Mouse (Mus musculus) layer of hippocampus, adult 9-10 months (tissue): ENCODE results near the gene Tmem223.
A peak's percentile ranks its signal among the peaks of the same experiment; 100 is the strongest.

Experiments
- DNase-seq: peaks from one replicate; pipeline ENCODE4 v3.0.0; 2022; ENCODE audit warnings: low spot score

Gene Tmem223

DNA sequence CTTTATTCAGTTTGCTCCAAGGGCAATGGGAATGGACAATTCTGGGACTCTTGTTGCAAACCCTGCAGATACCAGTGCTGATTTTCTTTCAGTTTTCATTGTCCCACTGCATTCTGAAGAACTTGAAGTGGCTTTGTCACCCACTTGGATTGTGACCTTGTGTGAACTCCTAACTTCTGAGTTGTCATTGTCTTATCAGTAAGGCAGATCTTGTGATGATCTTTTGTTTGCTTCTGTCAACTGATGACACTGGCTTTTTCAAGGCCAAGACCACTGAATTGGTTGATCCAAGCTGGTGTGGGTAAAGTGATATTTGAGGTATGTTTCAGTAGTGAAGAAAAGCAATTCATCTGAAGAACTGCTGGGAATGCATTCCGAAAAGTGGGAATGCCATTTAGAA lies 25.4 kb upstream of the Tmem223 start:
- no peak for DNase-seq

DNA sequence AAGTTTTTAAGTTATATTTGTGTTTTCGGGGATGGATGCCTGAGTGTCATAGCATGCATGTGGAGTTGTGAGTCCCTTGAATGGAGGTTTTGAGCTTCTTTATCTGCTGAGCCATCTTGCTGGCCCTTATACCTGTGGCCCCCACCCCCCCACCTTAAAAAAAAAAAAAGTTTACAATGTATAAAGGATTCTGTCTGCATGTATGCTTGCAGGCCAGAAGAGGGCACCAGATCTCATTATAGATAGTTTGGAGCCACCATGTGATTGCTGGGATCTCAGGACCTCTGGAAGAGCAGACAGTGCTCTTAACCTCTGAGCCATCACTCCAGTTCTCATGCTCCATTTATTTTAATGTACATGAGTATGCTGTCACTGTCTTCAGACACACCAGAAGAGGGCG lies 23.4 kb upstream of the Tmem223 start:
- no peak for DNase-seq

DNA sequence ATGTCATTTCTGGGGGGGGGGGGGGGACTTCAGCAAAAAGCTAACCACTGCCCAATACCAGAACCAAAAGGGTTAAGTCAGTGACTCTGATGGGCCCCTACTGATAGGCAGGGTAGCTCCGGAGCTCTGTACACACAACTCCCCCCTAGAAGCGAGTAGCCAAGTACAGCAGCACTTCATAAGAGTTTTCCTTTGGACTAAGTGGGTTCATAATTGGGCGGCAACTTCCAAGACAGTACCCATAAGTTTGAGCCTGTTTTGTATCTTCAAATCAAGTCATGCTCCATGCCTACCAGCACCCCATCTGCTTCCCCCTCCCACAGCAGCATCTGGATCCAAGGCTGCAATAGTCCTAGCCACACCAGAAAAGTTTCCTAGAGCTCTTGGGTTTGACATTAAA lies 15.1 kb upstream of the Tmem223 start:
- DNase-seq = no peak

DNA sequence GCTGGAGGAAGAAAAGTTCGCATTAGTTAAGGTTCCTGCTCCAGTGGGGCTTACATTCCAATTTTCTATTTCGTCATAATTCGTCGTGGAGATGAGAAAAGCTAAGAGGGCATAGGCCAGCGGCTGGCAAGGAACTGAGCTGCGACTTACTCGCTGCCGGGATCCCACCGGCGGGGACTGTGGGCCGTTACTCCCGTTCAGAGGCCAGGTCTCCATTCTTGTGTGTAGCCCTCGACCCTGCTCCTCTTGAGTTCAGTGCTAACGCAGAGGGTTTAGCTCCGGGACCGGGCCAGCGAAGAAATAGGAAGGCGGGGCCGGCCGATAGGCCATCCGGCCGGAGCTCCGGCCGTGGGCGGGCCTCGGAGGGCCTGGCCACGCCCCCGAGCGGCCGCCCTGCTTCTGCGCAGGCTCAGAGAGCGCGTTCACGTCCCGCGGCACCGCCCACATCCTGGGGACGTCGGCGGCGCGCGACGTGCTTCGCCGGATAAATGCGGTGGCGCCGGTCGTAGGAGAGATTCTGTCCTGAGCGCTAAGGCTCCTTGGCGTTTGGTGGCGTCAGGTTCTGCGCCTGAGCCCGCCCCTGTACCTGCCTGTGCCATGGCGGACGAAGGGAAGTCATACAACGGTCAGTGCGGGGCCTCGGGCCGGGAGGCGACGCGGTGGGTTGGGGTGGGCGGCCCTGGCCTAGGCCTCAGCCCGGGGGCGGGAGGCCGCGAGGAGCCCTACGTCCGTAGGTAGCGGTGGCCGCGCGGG lies 14.0 kb upstream of the Tmem223 start, which contains the start of gene Nxf1:
Nxf1 (plus strand) TSS at position 439 of the 753 bp plus-strand sequence.
- peak; percentile 65 for DNase-seq

DNA sequence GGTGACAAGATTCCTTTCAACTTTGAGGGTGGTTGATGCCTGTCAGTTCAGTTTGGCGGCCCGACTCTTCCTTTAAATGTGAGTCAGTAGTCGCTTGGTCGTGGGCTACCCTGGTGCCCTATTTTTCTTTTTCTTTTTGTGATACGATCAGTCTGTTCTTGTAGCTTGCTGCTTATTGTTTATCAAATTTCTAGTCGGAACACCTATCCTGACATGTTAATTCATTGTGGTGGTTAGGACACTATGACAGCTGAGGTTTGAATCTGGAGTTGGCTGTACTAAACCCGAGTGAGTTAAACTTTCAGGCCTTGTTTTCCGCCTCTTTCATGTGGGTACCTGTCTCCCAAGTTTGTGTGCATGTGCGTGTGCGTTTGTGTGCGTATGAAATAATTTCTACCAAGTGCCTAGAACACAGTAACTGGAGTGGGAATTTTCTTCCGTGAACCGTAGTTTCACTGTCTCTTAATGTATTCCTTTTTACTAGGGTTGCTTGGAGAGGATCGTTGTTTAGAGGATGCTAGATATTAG lies 13.3 kb upstream of the Tmem223 start:
- DNase-seq = no peak

DNA sequence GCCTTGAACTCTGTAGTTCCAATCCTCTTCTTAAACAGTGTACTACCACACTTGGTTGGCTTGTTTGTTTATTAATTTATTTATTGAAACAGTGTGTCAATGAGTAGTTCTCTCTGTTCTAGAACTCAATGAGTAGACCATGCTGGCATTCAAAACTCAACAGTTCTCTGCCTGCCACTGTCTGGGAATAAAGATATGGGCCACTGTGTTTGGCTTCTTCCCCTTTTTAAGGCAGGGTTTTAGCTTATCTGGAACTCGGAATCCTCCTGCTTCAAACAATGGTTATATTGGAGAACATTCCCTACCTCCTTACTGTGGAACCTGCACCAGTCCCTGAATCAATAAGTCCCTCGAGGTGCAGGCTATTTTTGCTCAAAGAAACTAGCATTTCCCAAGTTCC lies 11.9 kb upstream of the Tmem223 start:
- DNase-seq = no peak

DNA sequence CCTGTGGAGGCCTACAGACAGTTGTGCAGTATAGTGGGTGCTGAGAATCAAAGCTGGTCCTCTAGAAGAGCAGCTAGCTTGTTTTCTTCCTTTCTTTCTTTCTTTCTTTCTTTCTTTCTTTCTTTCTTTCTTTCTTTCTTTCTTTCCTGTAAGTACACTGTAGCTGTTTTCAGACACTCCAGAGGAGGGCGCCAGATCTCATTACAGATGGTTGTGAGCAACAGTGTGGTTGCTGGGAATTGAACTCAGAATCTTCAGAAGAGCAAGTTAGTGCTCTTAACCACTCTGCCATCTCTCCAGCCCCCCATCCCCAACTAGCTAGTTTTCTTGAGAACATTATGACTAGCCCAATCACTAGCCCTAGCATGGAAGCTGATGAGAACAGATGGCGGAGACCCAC lies 10.0 kb upstream of the Tmem223 start:
- no peak for DNase-seq

DNA sequence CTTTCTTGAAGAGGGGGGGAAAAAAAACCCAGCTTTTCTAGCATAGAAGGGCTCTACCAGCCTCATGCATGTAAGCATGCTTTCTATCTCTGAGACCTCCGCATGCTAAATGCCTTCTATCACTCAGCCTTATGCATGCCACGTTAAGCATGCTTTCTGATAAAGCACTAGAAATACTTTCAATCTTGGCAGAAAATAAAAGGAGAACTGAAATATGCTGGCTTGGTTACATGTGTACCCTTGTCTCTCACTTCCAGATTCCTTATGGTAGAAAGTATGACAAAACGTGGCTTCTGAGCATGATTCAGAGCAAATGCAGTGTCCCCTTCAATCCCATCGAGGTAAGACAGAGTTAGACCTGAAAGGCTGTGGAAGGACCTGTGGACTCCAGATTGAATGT lies 7.5 kb upstream of the Tmem223 start:
- no peak for DNase-seq

DNA sequence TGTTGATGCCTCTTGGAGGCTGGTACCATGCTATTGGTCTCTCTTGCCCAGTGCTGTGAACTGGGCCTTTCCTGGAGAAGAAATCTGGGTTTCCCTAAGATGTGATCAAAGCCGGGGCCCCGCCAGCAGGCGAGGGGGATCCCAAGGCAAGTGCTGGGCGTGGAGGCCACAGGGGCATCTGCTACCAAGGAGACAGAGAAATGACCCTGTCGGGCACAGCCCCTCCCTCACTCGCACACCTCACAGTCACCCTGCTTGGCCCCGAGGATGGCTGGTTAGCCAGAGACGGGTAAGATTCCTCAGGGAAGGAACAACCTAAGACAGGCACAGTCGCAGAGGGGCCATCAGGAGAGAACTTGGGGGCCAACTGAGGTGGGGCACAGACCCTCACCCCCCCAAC lies 5.2 kb upstream of the Tmem223 start:
- DNase-seq = no peak

DNA sequence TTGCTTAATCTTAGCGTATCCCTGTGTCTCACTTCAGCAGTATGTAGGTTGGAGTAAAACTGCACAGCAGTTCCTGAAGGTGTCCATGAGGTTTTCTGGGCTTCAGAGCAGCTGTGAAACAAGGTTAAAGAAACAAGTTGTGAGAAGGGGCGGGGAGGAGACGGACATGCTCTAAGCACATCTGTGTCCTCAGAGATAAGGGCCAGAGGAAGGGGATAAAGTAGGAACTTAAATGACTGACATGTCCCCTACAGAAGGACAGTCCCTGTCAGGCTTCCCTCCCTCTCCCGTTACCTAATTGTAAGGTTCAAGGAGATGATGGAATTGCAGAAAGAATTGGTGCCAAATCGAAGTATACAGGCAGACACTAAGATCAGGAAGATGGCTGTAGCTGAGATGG lies 2.2 kb downstream of the Tmem223 start:
- no peak for DNase-seq

DNA sequence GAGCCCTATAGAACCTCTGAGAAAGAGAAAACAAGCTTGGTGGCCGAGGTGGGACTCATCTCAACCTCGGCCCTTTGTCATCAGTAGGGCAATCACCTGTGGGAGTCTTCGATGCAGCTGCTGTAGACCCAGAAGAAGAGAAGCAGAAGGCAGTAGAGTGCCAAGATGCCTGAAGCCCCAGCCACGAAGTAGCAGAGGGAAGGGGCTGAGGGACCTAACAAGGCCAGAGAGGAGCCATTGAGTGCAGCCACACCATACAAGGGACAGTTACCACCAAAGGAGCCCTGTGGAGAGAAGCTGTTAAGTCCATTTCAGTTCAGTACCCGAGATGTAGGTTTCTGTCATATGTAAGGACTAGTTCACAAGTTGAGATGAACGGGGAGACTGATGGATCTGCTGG lies 2.6 kb downstream of the Tmem223 start:
- no peak for DNase-seq

DNA sequence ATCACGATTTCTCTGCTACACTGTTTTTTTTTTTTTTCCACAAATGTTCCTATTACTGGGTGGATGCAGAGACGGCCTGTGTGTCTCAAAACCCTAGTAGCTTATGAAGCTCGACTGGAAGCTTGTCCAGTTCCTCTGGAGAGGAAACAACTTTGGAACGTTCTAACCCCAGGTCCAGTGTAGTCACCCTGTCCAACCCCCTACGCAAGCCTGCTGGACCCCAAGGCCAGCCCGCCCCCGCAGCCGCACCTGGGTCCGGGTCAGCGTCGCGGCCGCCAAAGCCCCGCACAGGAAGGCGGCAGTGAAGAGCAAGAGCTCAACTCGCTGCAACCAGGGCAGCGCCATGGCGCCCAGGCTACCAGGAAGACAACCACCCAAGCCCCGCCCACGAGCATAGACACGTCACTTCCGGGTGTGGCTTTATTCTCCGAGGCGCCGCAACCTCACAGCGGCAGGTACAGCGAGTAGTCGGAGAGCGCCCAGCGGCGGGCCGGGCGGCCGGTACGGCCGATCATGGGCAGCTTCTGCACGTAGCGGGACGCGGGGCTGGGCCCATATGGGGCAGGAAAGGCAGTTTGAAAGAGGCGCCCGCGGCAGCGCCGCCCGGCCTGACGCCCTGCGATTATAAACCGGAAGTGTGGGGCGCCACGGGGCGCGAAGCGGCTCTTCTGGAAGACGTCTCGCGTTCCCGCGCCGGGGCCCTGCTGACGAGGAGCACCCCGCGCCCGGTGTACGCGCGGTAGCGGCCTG lies 3.5 kb downstream of the Tmem223 start, which contains the start of gene Tmem179b:
Tmem179b (minus strand) TSS at position 382 of the 750 bp plus-strand sequence.
- DNase-seq = peak; percentile 91

DNA sequence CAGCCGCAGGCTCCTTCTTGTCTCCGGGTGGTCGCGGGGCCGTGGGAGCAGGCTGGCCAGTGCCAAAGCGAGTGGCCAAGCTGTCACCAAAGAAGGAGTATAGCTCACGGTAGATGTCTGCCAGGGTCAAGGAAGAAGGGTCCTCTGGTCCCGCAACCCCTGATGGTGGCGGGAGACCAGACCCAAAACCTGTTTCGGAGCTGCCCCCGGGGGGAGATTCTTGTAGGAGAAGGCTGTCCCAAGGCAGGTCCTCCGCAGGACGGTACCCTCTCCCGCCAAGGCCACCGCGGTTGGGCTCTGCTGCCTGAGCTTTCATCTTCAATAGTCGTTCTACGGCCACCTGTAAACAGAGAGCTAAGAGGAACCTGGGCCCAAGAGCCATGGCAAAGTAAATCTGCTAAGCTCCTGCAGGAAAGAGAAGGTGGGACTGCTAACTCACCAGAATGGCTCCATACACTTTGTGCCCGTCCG lies 4.2 kb downstream of the Tmem223 start:
- DNase-seq = no peak

DNA sequence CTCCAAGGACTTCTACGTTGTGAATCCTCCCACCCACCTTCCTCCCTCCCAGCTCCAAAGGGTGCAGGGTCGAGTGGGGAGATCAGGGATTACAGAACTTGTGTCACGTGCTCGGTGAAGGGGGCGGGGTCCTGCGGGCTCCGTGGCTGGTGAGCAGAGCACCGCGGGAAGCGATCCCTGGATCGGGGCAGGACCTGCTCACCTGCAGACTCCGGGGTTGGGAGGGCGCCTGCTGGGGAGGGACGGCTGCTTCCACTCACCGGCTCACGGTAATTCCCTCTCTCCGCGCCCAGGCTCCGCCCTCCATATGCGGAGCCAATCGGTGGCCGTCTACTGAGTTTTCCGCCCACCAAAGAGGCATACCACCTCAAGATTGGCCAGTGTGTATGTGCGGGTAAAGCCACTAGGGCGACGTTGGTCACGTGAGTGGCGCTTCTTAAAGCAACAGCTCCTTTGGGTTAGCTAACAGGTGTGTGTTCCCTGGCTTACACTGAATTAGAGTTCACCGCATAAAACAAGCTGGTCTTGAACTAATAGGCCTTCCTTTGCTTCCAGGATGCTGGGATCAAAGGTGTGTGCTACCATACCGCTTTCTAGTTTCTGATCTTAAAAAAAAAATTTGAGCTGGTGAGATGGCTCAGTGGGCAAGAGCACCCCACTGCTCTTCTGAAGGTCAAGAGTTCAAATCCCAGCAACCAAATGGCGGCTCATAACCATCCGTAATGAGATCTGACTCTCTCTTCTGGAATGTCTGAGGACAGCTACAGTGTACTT lies 15.4 kb downstream of the Tmem223 start, which contains the start of gene Taf6l:
Taf6l (minus strand) TSS at position 410 of the 774 bp plus-strand sequence.
- peak; percentile 94 for DNase-seq

DNA sequence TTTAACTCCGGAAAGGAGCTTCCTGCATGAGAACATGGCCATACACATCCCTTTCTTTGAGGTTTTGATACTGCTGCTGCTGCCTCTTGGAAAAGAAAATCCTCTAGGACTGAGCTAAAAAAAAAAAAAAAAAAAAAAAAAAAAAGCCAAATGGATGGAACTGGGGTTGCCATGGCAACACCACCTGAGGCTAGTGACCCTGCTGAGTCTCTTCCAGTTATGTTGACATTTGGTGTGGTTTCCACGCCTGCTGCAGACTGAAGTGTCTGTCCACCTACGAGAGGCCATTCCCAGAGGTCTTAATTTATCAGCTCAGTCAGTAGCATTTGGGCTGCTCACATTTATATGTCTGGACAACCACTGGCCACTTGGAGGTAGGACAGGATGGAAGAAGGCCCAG lies 17.7 kb downstream of the Tmem223 start:
- no peak for DNase-seq

DNA sequence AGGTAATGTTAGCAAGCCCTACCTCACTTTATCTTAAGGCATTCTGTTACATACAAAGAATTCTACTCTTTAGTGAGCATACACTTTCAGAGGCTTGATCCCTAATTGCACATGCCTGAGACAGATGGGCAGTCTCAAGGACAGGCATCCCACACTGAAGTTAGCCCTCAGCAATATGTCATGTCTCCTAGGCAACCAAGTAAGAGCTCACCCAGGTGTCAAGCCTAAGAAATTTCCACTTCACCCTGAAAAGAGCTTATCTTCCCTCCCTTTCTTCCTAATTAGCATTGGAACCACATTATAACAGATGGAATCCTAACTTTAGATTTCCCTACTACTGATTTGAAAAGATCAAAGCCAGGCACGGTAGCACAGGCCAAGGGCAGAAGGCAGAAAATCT lies 18.4 kb downstream of the Tmem223 start:
- no peak for DNase-seq

DNA sequence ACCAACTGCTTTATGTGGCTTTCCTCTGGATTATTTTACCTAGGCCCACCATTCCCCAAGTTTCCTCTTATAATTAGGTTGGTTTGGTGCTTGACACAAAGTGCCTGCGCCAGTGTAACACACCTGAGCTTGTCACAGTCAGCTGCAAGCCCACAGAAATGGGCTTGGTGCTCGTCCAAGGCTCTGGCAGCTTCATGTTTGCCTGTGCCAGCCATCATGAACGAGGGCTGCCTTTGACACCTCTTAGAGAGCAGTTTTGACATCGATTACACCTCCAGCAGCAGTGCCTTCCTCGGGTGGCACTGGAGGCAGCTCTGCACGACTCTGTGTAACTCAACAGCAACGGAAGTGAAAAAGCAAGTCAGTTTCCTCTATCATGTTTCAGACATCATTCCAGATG lies 19.4 kb downstream of the Tmem223 start:
- no peak for DNase-seq

DNA sequence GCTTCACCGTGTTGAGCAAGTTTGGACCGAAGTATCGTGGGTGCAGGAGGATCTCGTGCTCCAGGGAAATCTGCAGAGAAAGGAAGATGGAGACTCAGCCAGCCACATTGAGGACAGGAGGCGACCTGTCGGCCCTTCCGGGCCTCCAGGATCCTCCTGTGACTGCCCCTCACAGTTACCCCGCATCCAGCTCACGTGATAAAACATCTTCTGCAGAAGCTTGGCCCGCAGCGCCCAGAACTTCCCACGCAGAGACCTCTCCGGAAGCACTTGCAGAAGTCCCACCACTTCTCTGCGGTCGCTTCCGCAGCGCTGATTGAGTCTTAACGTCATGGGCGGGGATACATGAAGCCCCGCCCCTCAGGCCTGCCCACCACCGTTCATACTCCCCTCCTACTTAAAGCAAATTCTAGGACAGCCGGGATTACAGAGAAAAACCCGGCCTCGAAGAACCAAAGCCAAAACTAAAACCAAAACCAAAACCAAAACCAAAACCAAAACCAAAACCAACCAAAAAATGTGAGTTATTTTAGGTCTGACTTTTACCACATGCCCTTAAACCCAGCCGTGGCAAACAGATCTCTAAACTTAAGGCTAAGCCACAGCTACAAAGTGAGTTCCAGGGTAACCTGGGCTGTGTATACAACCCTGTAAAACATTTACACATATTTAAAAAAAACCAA lies 27.6 kb downstream of the Tmem223 start, which contains the start of gene Polr2g:
Polr2g (minus strand) TSS at position 314 of the 683 bp plus-strand sequence.
- DNase-seq = peak; percentile 79

DNA sequence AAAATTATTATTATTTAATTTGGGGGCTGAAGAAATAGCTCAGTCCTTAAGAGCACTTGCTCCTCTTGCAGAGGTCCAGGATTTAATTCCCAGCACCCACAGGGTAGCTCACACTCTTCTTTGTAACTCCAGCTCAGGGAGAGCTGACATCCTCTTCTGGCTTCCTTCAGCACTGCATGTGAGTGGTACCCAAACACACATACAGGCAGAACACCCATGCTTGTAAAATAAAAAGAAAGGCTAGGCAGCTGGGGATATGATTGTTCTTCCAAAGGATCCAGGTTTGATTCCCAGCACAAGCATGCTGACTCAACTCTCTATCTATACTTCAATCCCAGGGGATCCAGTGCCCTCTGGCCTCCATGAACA lies 28.1 kb downstream of the Tmem223 start:
- DNase-seq = no peak

DNA sequence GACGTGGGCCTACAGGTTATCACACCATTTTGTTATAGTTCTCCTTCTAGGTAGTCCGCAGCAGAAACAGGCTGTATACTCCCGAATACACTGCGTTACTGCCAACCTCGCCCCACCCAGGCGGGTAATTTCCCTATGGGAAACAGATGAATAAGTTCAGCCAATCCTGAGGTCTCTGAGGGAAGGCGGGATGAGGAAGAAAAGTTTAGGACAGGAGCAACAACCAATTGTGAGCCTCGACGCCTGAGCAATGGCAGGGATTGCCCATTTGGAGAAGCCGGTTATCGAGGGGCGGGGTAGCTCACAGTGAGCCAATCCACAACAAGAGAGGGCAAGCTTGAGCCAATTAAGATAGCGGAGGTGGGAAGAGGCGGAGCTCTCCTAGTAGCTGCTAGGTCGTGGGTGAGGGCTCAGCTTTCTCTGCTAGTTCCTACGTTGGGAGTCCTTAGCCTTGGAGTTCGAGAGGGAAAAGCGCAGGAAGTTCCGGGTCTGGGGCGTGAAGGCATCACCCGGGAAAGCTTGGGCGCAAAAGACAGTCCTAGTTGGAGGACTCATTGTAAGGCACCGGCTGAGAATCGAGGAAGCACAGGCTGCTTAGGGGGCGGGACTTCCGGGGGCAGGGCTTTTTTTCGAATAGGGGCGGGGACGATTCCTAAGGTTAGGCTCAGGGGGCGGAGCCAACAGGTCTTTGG lies 31.5 kb downstream of the Tmem223 start, which contains the start of gene Zbtb3:
Zbtb3 (plus strand) TSS at position 426 of the 692 bp plus-strand sequence.
- DNase-seq = peak; percentile 94
